Mouse (Mus musculus): ENCODE data around the gene Olfr1131. TPM values are rescaled to one million over a fixed set of nuclear protein-coding genes. Genes with fewer than 3 reads are reported as not detected.
"Not testable (repeated sequence)": the region's sequence is repeated elsewhere in the genome, so short reads cannot be mapped to it uniquely, and the experiment has no call there.

The Olfr1131 gene
- polyA plus RNA-seq (2016; fragmentation: Nextera tagmentation; extraction: Ambion mirVana) = not detected in 2 replicates

DNA sequence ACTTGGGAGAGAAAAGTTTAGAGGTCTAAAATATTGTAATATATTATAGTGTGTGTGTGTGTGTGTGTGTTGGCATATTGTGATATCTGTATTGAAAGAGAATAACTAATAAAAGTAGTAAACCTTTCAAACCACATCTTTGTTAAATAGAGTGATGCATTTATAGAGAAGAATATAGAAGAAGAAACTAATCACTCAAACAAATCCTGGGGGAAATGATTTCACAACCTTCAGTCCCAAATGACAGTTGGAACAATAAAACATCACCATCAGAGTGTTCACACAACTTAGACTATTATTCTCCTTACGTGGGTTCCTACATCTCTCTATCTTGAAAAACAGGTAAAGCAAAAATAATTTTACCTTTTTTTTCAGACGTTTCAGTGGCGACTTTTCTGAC lies at the start of gene Olfr1131:
Olfr1131 (plus strand) TSS at position 301 of the 400 bp plus-strand sequence.
- H3K9me3 ChIP-seq (replicated peaks) = no peaks in the 10 kb centered on the region
- H3K27me3 ChIP-seq (ENCODE audit: low read depth, poor library complexity, severe bottlenecking) = no peaks in the 10 kb centered on the region
- H3K27ac ChIP-seq = no peak within 1 kb of the TSS
- no peak for DNase-seq (ENCODE audit: low spot score)
- WGBS = 72% methylated on average over 3 of the region's 3 CpGs
- H3K4me3 ChIP-seq = no peak within 1 kb of the TSS
- H3K4me1 ChIP-seq = no peaks in the 10 kb centered on the region
- no peaks in the 10 kb centered on the region for H3K36me3 ChIP-seq

DNA sequence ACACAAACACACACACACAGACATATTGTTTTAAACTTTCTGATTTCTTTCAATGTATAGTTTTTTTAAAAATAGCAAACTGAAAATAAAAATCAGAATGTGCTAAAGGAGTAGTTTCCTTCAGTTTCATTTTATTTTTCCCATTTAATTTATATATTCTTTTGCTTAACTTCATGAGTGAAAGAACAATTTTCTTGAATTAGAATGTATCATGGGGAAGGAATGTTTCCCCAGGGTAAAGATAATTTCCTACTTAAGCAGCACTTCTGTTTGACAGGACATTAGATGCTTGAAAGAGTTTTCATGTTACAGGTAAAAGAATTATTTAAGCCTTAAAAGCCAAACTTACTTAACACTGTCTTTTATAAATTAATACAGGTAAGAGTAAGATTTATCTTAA lies 21.0 kb upstream of the Olfr1131 start, which contains the start of gene Olfr1130:
Olfr1130 (plus strand) TSS at position 301 of the 400 bp plus-strand sequence.
- H3K9me3 ChIP-seq (replicated peaks); H3K4me1 ChIP-seq; DNase-seq (ENCODE audit: low spot score); H3K36me3 ChIP-seq; H3K27ac ChIP-seq; H3K4me3 ChIP-seq; H3K27me3 ChIP-seq (ENCODE audit: low read depth, poor library complexity, severe bottlenecking): not testable (repeated sequence)

DNA sequence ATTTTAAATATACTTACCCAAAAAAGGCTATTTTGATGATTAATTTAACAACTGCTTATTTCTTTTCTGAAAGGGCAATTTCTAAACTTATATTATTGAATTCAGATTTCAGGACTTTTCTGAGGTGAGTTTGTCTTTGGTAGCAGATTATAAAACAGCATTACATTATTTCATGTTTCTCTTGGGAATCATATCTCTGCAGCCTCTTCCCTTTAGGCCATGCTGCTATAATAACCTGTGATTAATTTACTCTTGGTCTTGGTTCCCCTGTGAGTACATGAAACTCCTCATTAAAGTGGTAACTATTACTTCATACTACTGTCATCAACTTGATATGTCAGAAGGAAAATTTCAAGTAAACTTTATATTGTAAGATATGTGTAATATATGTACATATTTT lies 10.5 kb downstream of the Olfr1131 start, which contains the start of gene Olfr1132:
Olfr1132 (minus strand) TSS at position 101 of the 400 bp plus-strand sequence.
- H3K4me3 ChIP-seq = no peak within 1 kb of the TSS
- no peaks in the 10 kb centered on the region for H3K36me3 ChIP-seq
- no peaks in the 10 kb centered on the region for H3K9me3 ChIP-seq (replicated peaks)
- no peak for DNase-seq (ENCODE audit: low spot score)
- H3K27ac ChIP-seq = no peak within 1 kb of the TSS
- H3K27me3 ChIP-seq (ENCODE audit: low read depth, poor library complexity, severe bottlenecking) = no peaks in the 10 kb centered on the region
- H3K4me1 ChIP-seq = no peaks in the 10 kb centered on the region

DNA sequence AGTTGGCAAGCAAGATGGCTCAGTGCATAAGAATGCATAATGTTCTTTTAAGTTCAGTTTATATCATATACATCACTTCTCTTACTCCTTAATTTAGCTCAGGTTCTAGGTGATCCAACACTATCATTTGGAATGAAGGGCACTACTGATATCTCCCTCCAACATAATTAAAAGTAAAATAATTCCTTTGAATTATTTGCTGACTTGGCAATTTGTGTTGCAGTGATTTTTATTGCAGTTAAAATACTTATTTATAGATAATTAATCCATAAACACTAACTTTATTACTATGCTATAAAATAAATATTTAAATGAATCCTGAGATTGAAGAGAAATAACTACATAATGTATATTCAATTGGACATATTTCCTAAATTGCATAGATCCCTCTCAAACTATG lies 15.5 kb downstream of the Olfr1131 start:
- no peaks in the 10 kb centered on the region for H3K36me3 ChIP-seq
- H3K27me3 ChIP-seq (ENCODE audit: low read depth, poor library complexity, severe bottlenecking) = no peaks in the 10 kb centered on the region
- no peak overlapping the region for H3K4me3 ChIP-seq
- no peak for DNase-seq (ENCODE audit: low spot score)
- H3K27ac ChIP-seq = no peak overlapping the region
- no peaks in the 10 kb centered on the region for H3K9me3 ChIP-seq (replicated peaks)
- no peaks in the 10 kb centered on the region for H3K4me1 ChIP-seq

DNA sequence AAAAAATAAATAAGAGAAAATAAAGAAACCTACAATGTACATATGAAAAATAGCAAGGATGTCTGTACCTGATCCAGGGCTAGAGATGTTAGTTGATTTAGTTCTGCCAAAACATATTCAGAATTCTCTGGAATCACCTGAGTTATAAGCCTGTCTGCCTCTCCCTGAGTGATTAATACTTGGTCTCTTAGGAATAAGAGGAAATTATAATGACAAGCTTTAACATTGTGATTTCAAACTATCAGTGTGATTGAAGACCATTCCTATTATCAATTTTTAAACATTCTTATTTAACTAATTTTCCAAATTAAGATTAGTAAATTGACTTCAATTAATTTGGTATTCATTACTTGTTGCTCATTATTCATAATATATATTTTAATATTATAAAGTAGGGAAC lies 20.4 kb downstream of the Olfr1131 start, which contains the start of gene Olfr1133:
Olfr1133 (minus strand) TSS at position 101 of the 400 bp plus-strand sequence.
- DNase-seq (ENCODE audit: low spot score) = no peak
- no peak within 1 kb of the TSS for H3K4me3 ChIP-seq
- no peaks in the 10 kb centered on the region for H3K9me3 ChIP-seq (replicated peaks)
- H3K4me1 ChIP-seq = no peaks in the 10 kb centered on the region
- H3K27me3 ChIP-seq (ENCODE audit: low read depth, poor library complexity, severe bottlenecking) = no peaks in the 10 kb centered on the region
- no peaks in the 10 kb centered on the region for H3K36me3 ChIP-seq
- no peak within 1 kb of the TSS for H3K27ac ChIP-seq

DNA sequence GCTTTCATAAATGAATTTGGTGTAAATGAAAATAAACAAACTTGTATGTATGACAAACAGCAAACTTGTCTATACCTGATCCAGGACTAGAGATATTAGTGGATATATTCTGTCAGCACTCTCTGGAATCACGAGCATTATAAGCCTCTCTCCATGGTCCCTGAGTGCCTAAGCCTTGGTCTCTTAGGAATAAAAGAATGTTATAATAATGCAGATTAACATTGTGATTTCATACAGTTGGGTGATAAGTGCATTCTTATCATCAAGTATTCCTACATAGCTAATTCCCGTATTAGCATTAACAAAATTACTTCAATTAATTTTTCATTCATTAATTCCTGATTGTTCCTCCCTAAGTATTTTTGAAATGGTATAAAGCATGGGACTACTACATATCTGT lies 31.5 kb downstream of the Olfr1131 start, which contains the start of gene Olfr1134:
Olfr1134 (minus strand) TSS at position 101 of the 400 bp plus-strand sequence.
- Histone ChIP-seq H3K4me1 (no peaks in the 10 kb centered on the region), H3K36me3 (no peaks in the 10 kb centered on the region), H3K27ac (no peak within 1 kb of the TSS), H3K4me3 (no peak within 1 kb of the TSS), H3K9me3 (replicated peaks) (no peaks in the 10 kb centered on the region), H3K27me3 (ENCODE audit: low read depth, poor library complexity, severe bottlenecking) (no peaks in the 10 kb centered on the region)
- DNase-seq (ENCODE audit: low spot score) = no peak
- 90% methylated on average over 2 of the region's 2 CpGs for WGBS

DNA sequence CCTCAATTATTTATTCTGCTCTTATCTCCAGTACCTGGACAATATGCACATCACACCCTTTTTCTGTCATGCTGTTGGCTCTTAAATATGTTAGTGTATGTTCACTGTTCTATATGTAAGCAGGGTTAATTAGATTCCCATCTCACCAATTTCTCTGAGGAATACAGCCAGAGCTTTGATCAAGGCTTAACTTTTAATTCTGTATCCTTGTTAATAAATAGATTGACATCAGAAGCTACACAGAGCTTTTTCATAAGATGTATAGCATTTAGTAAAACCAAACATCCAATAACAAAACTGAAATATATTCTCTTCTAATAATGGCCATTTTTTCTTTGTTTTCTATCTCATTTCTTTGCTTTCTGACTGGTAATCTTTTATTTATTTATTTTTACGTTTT lies 46.7 kb downstream of the Olfr1131 start, which contains the start of gene Olfr1135:
Olfr1135 (minus strand) TSS at position 101 of the 400 bp plus-strand sequence.
- Histone ChIP-seq H3K9me3 (replicated peaks) (no peaks in the 10 kb centered on the region), H3K36me3 (no peaks in the 10 kb centered on the region), H3K4me1 (no peaks in the 10 kb centered on the region), H3K4me3 (no peak within 1 kb of the TSS), H3K27ac (no peak within 1 kb of the TSS), H3K27me3 (ENCODE audit: low read depth, poor library complexity, severe bottlenecking) (no peaks in the 10 kb centered on the region)
- DNase-seq (ENCODE audit: low spot score) = no peak
- 38% methylated on average over 1 of the region's 1 CpGs for WGBS

Other genes starting within 250 kb of the Olfr1131 start
- not detected in 2 replicates for gene Olfr1122, start 241.3 kb upstream of the Olfr1131 start, polyA plus RNA-seq (2016; fragmentation: Nextera tagmentation; extraction: Ambion mirVana)
- not detected in 2 replicates for gene Olfr1123, start 210.5 kb upstream of the Olfr1131 start, polyA plus RNA-seq (2016; fragmentation: Nextera tagmentation; extraction: Ambion mirVana)
- gene Olfr1124, start 196.8 kb upstream of the Olfr1131 start, polyA plus RNA-seq (2016; fragmentation: Nextera tagmentation; extraction: Ambion mirVana) = 0.06 and 0.11 TPM in 2 replicates
- not detected in 2 replicates for gene Olfr1126, start 173.1 kb upstream of the Olfr1131 start, polyA plus RNA-seq (2016; fragmentation: Nextera tagmentation; extraction: Ambion mirVana)
- gene Pramel7, start 130.0 kb upstream of the Olfr1131 start, polyA plus RNA-seq (2016; fragmentation: Nextera tagmentation; extraction: Ambion mirVana) = not detected in 2 replicates
- gene Pramel6, start 120.5 kb upstream of the Olfr1131 start, polyA plus RNA-seq (2016; fragmentation: Nextera tagmentation; extraction: Ambion mirVana) = not detected in 2 replicates
- not detected in 2 replicates for gene Olfr153, start 95.3 kb upstream of the Olfr1131 start, polyA plus RNA-seq (2016; fragmentation: Nextera tagmentation; extraction: Ambion mirVana)
- gene Olfr1128, start 81.6 kb upstream of the Olfr1131 start, polyA plus RNA-seq (2016; fragmentation: Nextera tagmentation; extraction: Ambion mirVana) = not detected in 2 replicates
- not detected in 2 replicates for gene Olfr1129, start 53.2 kb upstream of the Olfr1131 start, polyA plus RNA-seq (2016; fragmentation: Nextera tagmentation; extraction: Ambion mirVana)
- not detected in 2 replicates for gene Olfr1130, start 20.9 kb upstream of the Olfr1131 start, polyA plus RNA-seq (2016; fragmentation: Nextera tagmentation; extraction: Ambion mirVana)
- gene Olfr1132, start 10.4 kb downstream of the Olfr1131 start, polyA plus RNA-seq (2016; fragmentation: Nextera tagmentation; extraction: Ambion mirVana) = not detected in 2 replicates
- not detected in 2 replicates for gene Olfr1133, start 20.3 kb downstream of the Olfr1131 start, polyA plus RNA-seq (2016; fragmentation: Nextera tagmentation; extraction: Ambion mirVana)
- not detected in 2 replicates for gene Olfr1134, start 31.4 kb downstream of the Olfr1131 start, polyA plus RNA-seq (2016; fragmentation: Nextera tagmentation; extraction: Ambion mirVana)
- not detected in 2 replicates for gene Olfr1135, start 46.6 kb downstream of the Olfr1131 start, polyA plus RNA-seq (2016; fragmentation: Nextera tagmentation; extraction: Ambion mirVana)
- not detected in 2 replicates for gene Olfr1136, start 66.8 kb downstream of the Olfr1131 start, polyA plus RNA-seq (2016; fragmentation: Nextera tagmentation; extraction: Ambion mirVana)
- not detected in 2 replicates for gene Olfr1137, start 86.1 kb downstream of the Olfr1131 start, polyA plus RNA-seq (2016; fragmentation: Nextera tagmentation; extraction: Ambion mirVana)
- gene Olfr1138, start 112.9 kb downstream of the Olfr1131 start, polyA plus RNA-seq (2016; fragmentation: Nextera tagmentation; extraction: Ambion mirVana) = not detected in 2 replicates
- not detected in 2 replicates for gene Olfr1140, start 116.6 kb downstream of the Olfr1131 start, polyA plus RNA-seq (2016; fragmentation: Nextera tagmentation; extraction: Ambion mirVana)
- gene Olfr1141, start 126.9 kb downstream of the Olfr1131 start, polyA plus RNA-seq (2016; fragmentation: Nextera tagmentation; extraction: Ambion mirVana) = not detected in 2 replicates
- not detected in 2 replicates for gene Olfr152, start 152.4 kb downstream of the Olfr1131 start, polyA plus RNA-seq (2016; fragmentation: Nextera tagmentation; extraction: Ambion mirVana)
- gene Olfr1143, start 173.5 kb downstream of the Olfr1131 start, polyA plus RNA-seq (2016; fragmentation: Nextera tagmentation; extraction: Ambion mirVana) = not detected in 2 replicates
- not detected in 2 replicates for gene Olfr1145, start 182.7 kb downstream of the Olfr1131 start, polyA plus RNA-seq (2016; fragmentation: Nextera tagmentation; extraction: Ambion mirVana)
- gene Olfr1148, start 203.4 kb downstream of the Olfr1131 start, polyA plus RNA-seq (2016; fragmentation: Nextera tagmentation; extraction: Ambion mirVana) = not detected in 2 replicates
- gene Olfr1150-ps1, start 216.9 kb downstream of the Olfr1131 start, polyA plus RNA-seq (2016; fragmentation: Nextera tagmentation; extraction: Ambion mirVana) = not detected in 2 replicates
- gene Olfr1151, start 228.8 kb downstream of the Olfr1131 start, polyA plus RNA-seq (2016; fragmentation: Nextera tagmentation; extraction: Ambion mirVana) = not detected in 2 replicates
- 0.03 TPM in 1 of 2 replicates, not detected in the other for gene Olfr1152, start 239.4 kb downstream of the Olfr1131 start, polyA plus RNA-seq (2016; fragmentation: Nextera tagmentation; extraction: Ambion mirVana)